Mouse (Mus musculus) hindbrain, embryonic 13.5 days (tissue): Measurements from ENCODE around the gene BC049715. TPM values are rescaled to one million over a fixed set of nuclear protein-coding genes. Genes with fewer than 3 reads are reported as not detected.
A peak's percentile ranks its signal among the peaks of the same experiment; 100 is the strongest.

ENCODE experiments used
- ATAC-seq: fragments of 200-750 bp; cut with Nextera tagmentation; 2 replicates; pipeline ENCODE4 v1.8.0; 2017; ENCODE audit warnings: moderate TSS enrichment; ENCODE audit not compliant: low FRiP score
- H3K27ac ChIP-seq: fragments of 300-500 bp; sonication (generic); 2 replicates; pipeline ENCODE4 v1.5.1; 2015; ENCODE audit warnings: inconsistent platforms, mild to moderate bottlenecking, moderate library complexity
- H3K27me3 ChIP-seq: fragments of 300-500 bp; sonication (generic); 2 replicates; pipeline ENCODE4 v1.6.1; 2015; ENCODE audit warnings: mild to moderate bottlenecking, inconsistent platforms
- H3K36me3 ChIP-seq: fragments of 300-500 bp; sonication (generic); 2 replicates; pipeline ENCODE4 v1.6.1; 2015; ENCODE audit warnings: mild to moderate bottlenecking, inconsistent platforms
- H3K4me1 ChIP-seq: fragments of 300-500 bp; sonication (generic); replicated peaks from 2 replicates; pipeline ENCODE4 v1.6.1; 2015; ENCODE audit warnings: inconsistent platforms
- H3K4me2 ChIP-seq: fragments of 300-500 bp; sonication (generic); 2 replicates; pipeline ENCODE4 v1.6.1; 2015; ENCODE audit warnings: inconsistent platforms, mild to moderate bottlenecking, moderate library complexity
- H3K4me3 ChIP-seq: fragments of 300-500 bp; sonication (generic); 2 replicates; pipeline ENCODE4 v1.5.1; 2015; ENCODE audit warnings: mild to moderate bottlenecking, inconsistent platforms
- H3K9ac ChIP-seq: fragments of 300-500 bp; sonication (generic); 2 replicates; pipeline ENCODE4 v1.6.1; 2015; ENCODE audit warnings: mild to moderate bottlenecking, inconsistent platforms
- H3K9me3 ChIP-seq: fragments of 300-500 bp; sonication (generic); 2 replicates; pipeline ENCODE4 v1.6.1; 2016; ENCODE audit warnings: inconsistent platforms
- WGBS: fragments of 180-500 bp; shearing (Covaris S2); methylation state at CpG from one replicate; pipeline ENCODE4 v1.1.7; 2015; 5-methylcytosine and 5-hydroxymethylcytosine counted together
- polyA plus RNA-seq: library from polyadenylated mRNA; unstranded; fragments of >200 nt; fragmentation: Nextera tagmentation; extraction: Ambion mirVana; gene quantifications from 2 replicates; pipeline ENCODE4 v1.2.1, GENCODE M21; 2015

Gene BC049715
- polyA plus RNA-seq, 1 experiment from 2014 or later, result 1.5 TPM

GRCm38 (mm10) chr6:136811196-136811595 is 16.2 kb upstream of the BC049715 start:
- H3K4me3 ChIP-seq, result no peak overlapping the region
- ATAC-seq, result no peak

GRCm38 (mm10) chr6:136813117-136813516 is 14.3 kb upstream of the BC049715 start:
- H3K27me3 ChIP-seq, result no peaks in the 10 kb centered on the region
- no peaks in the 10 kb centered on the region for H3K9me3 ChIP-seq
- no peak overlapping the region for H3K4me2 ChIP-seq
- H3K36me3 ChIP-seq, result peaks cover 60% of the 10 kb centered on the region
- no peak for ATAC-seq
- H3K4me1 ChIP-seq, result peaks cover 18% of the 10 kb centered on the region
- 49% methylated on average over 4 of the region's 4 CpGs for whole genome bisulfite sequencing
- H3K4me3 ChIP-seq, result no peak overlapping the region
- H3K27ac ChIP-seq, result no peak overlapping the region
- H3K9ac ChIP-seq, result no peak overlapping the region

More at GRCm38 (mm10) chr6:136811196-136811595, 16.2 kb upstream of the BC049715 start:
- H3K27ac ChIP-seq, result no peak overlapping the region
- H3K4me1 ChIP-seq, result peaks cover 24% of the 10 kb centered on the region
- no peaks in the 10 kb centered on the region for H3K9me3 ChIP-seq
- no peaks in the 10 kb centered on the region for H3K27me3 ChIP-seq
- 88% methylated on average over 10 of the region's 10 CpGs for WGBS
- H3K9ac ChIP-seq, result no peak overlapping the region
- H3K4me2 ChIP-seq, result no peak overlapping the region
- peaks cover 42% of the 10 kb centered on the region for H3K36me3 ChIP-seq

GRCm38 (mm10) chr6:136815381-136815780 is 12.0 kb upstream of the BC049715 start:
- H3K9ac ChIP-seq, result no peak overlapping the region
- H3K36me3 ChIP-seq, result peaks cover 82% of the 10 kb centered on the region
- no peak overlapping the region for H3K4me2 ChIP-seq
- no peaks in the 10 kb centered on the region for H3K9me3 ChIP-seq
- H3K4me3 ChIP-seq, result no peak overlapping the region
- no peak overlapping the region for H3K27ac ChIP-seq
- ATAC-seq, result no peak
- no peaks in the 10 kb centered on the region for H3K4me1 ChIP-seq
- WGBS, result 96% methylated on average over 7 of the region's 7 CpGs
- no peaks in the 10 kb centered on the region for H3K27me3 ChIP-seq

GRCm38 (mm10) chr6:136816826-136817225 is 10.6 kb upstream of the BC049715 start:
- peaks cover 95% of the 10 kb centered on the region for H3K36me3 ChIP-seq
- no peak overlapping the region for H3K27ac ChIP-seq
- WGBS, result 94% methylated on average over 21 of the region's 21 CpGs
- H3K4me3 ChIP-seq, result no peak overlapping the region
- no peak overlapping the region for H3K9ac ChIP-seq
- no peak for ATAC-seq
- no peak overlapping the region for H3K4me2 ChIP-seq
- H3K4me1 ChIP-seq, result no peaks in the 10 kb centered on the region
- no peaks in the 10 kb centered on the region for H3K27me3 ChIP-seq
- H3K9me3 ChIP-seq, result no peaks in the 10 kb centered on the region

- no peaks in the 10 kb centered on the region for H3K9me3 ChIP-seq
- no peak overlapping the region for H3K4me3 ChIP-seq
- no peaks in the 10 kb centered on the region for H3K27me3 ChIP-seq
- peaks cover 95% of the 10 kb centered on the region for H3K36me3 ChIP-seq
- no peak overlapping the region for H3K9ac ChIP-seq
- H3K27ac ChIP-seq, result no peak overlapping the region
- H3K4me1 ChIP-seq, result no peaks in the 10 kb centered on the region
- H3K4me2 ChIP-seq, result no peak overlapping the region
- WGBS, result 91% methylated on average over 3 of the region's 3 CpGs
- no peak for ATAC-seq
These were observed 9.9 kb upstream of the BC049715 start for GRCm38 (mm10) chr6:136817549-136817948.

GRCm38 (mm10) chr6:136820381-136820780 is 7.0 kb upstream of the BC049715 start:
- no peak overlapping the region for H3K4me2 ChIP-seq
- no peaks in the 10 kb centered on the region for H3K9me3 ChIP-seq
- no peaks in the 10 kb centered on the region for H3K27me3 ChIP-seq
- H3K9ac ChIP-seq, result no peak overlapping the region
- H3K27ac ChIP-seq, result no peak overlapping the region
- 96% methylated on average over 21 of the region's 21 CpGs for WGBS
- peaks cover 90% of the 10 kb centered on the region for H3K36me3 ChIP-seq
- H3K4me1 ChIP-seq, result no peaks in the 10 kb centered on the region
- ATAC-seq, result no peak
- no peak overlapping the region for H3K4me3 ChIP-seq

GRCm38 (mm10) chr6:136821086-136821485 is 6.3 kb upstream of the BC049715 start:
- H3K36me3 ChIP-seq, result peaks cover 84% of the 10 kb centered on the region
- no peaks in the 10 kb centered on the region for H3K9me3 ChIP-seq
- ATAC-seq, result no peak
- no peaks in the 10 kb centered on the region for H3K27me3 ChIP-seq
- 95% methylated on average over 17 of the region's 18 CpGs for WGBS
- no peak overlapping the region for H3K9ac ChIP-seq
- no peak overlapping the region for H3K27ac ChIP-seq
- H3K4me3 ChIP-seq, result no peak overlapping the region
- no peaks in the 10 kb centered on the region for H3K4me1 ChIP-seq
- no peak overlapping the region for H3K4me2 ChIP-seq

- H3K36me3 ChIP-seq, result peaks cover 47% of the 10 kb centered on the region
- no peak overlapping the region for H3K4me3 ChIP-seq
- WGBS, result 95% methylated on average over 8 of the region's 8 CpGs
- no peak for ATAC-seq
- no peak overlapping the region for H3K4me2 ChIP-seq
- no peaks in the 10 kb centered on the region for H3K9me3 ChIP-seq
- peaks cover 15% of the 10 kb centered on the region for H3K4me1 ChIP-seq
- H3K27ac ChIP-seq, result no peak overlapping the region
- 0 out of 2 replicates have a peak, but pooled peaks cover under 1% of the 10 kb centered on the region for H3K27me3 ChIP-seq
- H3K9ac ChIP-seq, result no peak overlapping the region
These were observed 2.4 kb upstream of the BC049715 start for GRCm38 (mm10) chr6:136824987-136825386.

GRCm38 (mm10) chr6:136827116-136827515 is 310 bp upstream of the BC049715 start:
- WGBS, result 22% methylated on average over 7 of the region's 7 CpGs
- H3K9ac ChIP-seq, result peak overlapping the region; percentile 98

GRCm38 (mm10) chr6:136827881-136828561 is 595 bp downstream of the BC049715 start, which contains the start of gene Wbp11:
TSS of gene Wbp11 (minus strand) at chr6:136828233.
- under 1% methylated on average over 45 of the region's 45 CpGs for WGBS
- H3K9ac ChIP-seq, result peak within 1 kb of the TSS; percentile 98
- peak within 1 kb of the TSS; percentile 68 for H3K4me2 ChIP-seq
- H3K9me3 ChIP-seq, result no peaks in the 10 kb centered on the region
- peaks cover 15% of the 10 kb centered on the region for H3K4me1 ChIP-seq
- peaks cover 17% of the 10 kb centered on the region for H3K36me3 ChIP-seq
- H3K27me3 ChIP-seq, result peaks cover 22% of the 10 kb centered on the region
- peak within 1 kb of the TSS; percentile 92 for H3K27ac ChIP-seq
- peak; percentile 100 for ATAC-seq
- peak within 1 kb of the TSS; percentile 98 for H3K4me3 ChIP-seq

More at GRCm38 (mm10) chr6:136827116-136827515, 310 bp upstream of the BC049715 start:
- Histone ChIP-seq H3K4me2 (peak overlapping the region; percentile 68), H3K9me3 (no peaks in the 10 kb centered on the region), H3K4me1 (peaks cover 15% of the 10 kb centered on the region), H3K27me3 (peaks cover 22% of the 10 kb centered on the region), H3K36me3 (peaks cover 26% of the 10 kb centered on the region), H3K27ac (no peak overlapping the region), H3K4me3 (peak overlapping the region; percentile 98)
- no peak for ATAC-seq

GRCm38 (mm10) chr6:136828681-136829080 is 1.3 kb downstream of the BC049715 start:
- peaks cover 15% of the 10 kb centered on the region for H3K4me1 ChIP-seq
- peaks cover 22% of the 10 kb centered on the region for H3K27me3 ChIP-seq
- peak overlapping the region; percentile 66 for H3K9ac ChIP-seq
- H3K27ac ChIP-seq, result peak overlapping the region; percentile 92
- H3K36me3 ChIP-seq, result peaks cover 15% of the 10 kb centered on the region
- ATAC-seq, result no peak
- peak overlapping the region; percentile 62 for H3K4me2 ChIP-seq
- WGBS, result 36% methylated on average over 4 of the region's 4 CpGs
- no peaks in the 10 kb centered on the region for H3K9me3 ChIP-seq
- H3K4me3 ChIP-seq, result peak overlapping the region; percentile 50

- no peak overlapping the region for H3K4me2 ChIP-seq
- no peak overlapping the region for H3K4me3 ChIP-seq
- 82% methylated on average over 5 of the region's 5 CpGs for WGBS
- H3K9me3 ChIP-seq, result no peaks in the 10 kb centered on the region
- ATAC-seq, result no peak
- H3K27ac ChIP-seq, result no peak overlapping the region
- no peak overlapping the region for H3K9ac ChIP-seq
- no peaks in the 10 kb centered on the region for H3K36me3 ChIP-seq
- H3K27me3 ChIP-seq, result peaks cover 23% of the 10 kb centered on the region
- H3K4me1 ChIP-seq, result peaks cover 10% of the 10 kb centered on the region
These were observed 4.3 kb downstream of the BC049715 start for GRCm38 (mm10) chr6:136831712-136832111.

GRCm38 (mm10) chr6:136835352-136835751 is 7.9 kb downstream of the BC049715 start, which contains the start of gene Smco3:
TSS of gene Smco3 (minus strand) at chr6:136835452.
- Histone ChIP-seq H3K27ac (no peak within 1 kb of the TSS), H3K4me3 (no peak within 1 kb of the TSS), H3K4me2 (no peak within 1 kb of the TSS), H3K9me3 (no peaks in the 10 kb centered on the region), H3K9ac (0 out of 2 replicates have a peak within 1 kb of the TSS, but pooled peaks have one; percentile 19), H3K4me1 (no peaks in the 10 kb centered on the region), H3K27me3 (peaks cover 21% of the 10 kb centered on the region), H3K36me3 (no peaks in the 10 kb centered on the region)
- WGBS, result 72% methylated on average over 4 of the region's 4 CpGs
- no peak for ATAC-seq
